Mouse (Mus musculus) stomach, embryonic 16.5 days (tissue): ENCODE measurements around the gene Bicc1. TPM values are rescaled to one million over a fixed set of nuclear protein-coding genes. Genes with fewer than 3 reads are reported as not detected.

Source experiments
- ATAC-seq: fragments of 200-750 bp; cut with Nextera tagmentation; 2 replicates; pipeline ENCODE4 v1.8.0; 2017; ENCODE audit warnings: moderate number of reproducible peaks, moderate TSS enrichment; ENCODE audit not compliant: insufficient read depth, low FRiP score
- H3K27ac ChIP-seq: fragments of 300-500 bp; sonication (generic); 2 replicates; pipeline ENCODE4 v1.5.1; 2014; ENCODE audit warnings: low read length
- H3K27me3 ChIP-seq: fragments of 300-500 bp; sonication (generic); 2 replicates; pipeline ENCODE4 v1.6.1; 2014; ENCODE audit warnings: low read length, control low read depth, mixed read lengths; ENCODE audit not compliant: control insufficient read depth, insufficient read depth
- H3K36me3 ChIP-seq: fragments of 300-500 bp; sonication (generic); 2 replicates; pipeline ENCODE4 v1.6.1; 2014; ENCODE audit warnings: low read length; ENCODE audit not compliant: control insufficient read depth, insufficient read depth
- H3K4me1 ChIP-seq: fragments of 300-500 bp; sonication (generic); 2 replicates; pipeline ENCODE4 v1.6.1; 2014; ENCODE audit warnings: low read length, control low read depth, mixed read lengths; ENCODE audit not compliant: control insufficient read depth, insufficient read depth
- H3K4me2 ChIP-seq: fragments of 300-500 bp; sonication (generic); 2 replicates; pipeline ENCODE4 v1.6.1; 2014; ENCODE audit warnings: low read depth, low read length, mixed read lengths
- H3K4me3 ChIP-seq: fragments of 300-500 bp; sonication (generic); replicated peaks from 2 replicates; pipeline ENCODE4 v1.5.1; 2014; ENCODE audit warnings: mild to moderate bottlenecking, low read length
- H3K9ac ChIP-seq: fragments of 300-500 bp; sonication (generic); 2 replicates; pipeline ENCODE4 v1.6.1; 2014; ENCODE audit warnings: low read length
- H3K9me3 ChIP-seq: fragments of 300-500 bp; sonication (generic); replicated peaks from 2 replicates; pipeline ENCODE4 v1.6.1; 2016; ENCODE audit warnings: low read length, control low read depth; ENCODE audit not compliant: control insufficient read depth
- WGBS: fragments of 180-500 bp; shearing (Covaris S2); extraction: QIAGEN DNeasy Blood & Tissue Kit; methylation state at CpG from one replicate; pipeline ENCODE4 v1.1.7; 2014; 5-methylcytosine and 5-hydroxymethylcytosine counted together
- polyA plus RNA-seq: library from polyadenylated mRNA; unstranded; fragments of >200 nt; fragmentation: Nextera tagmentation; extraction: Ambion mirVana; gene quantifications from 2 replicates; pipeline ENCODE4 v1.2.1, GENCODE M21; 2015

Gene Bicc1
- polyA plus RNA-seq, 1 experiment from 2014 or later: 22.1 TPM

DNA sequence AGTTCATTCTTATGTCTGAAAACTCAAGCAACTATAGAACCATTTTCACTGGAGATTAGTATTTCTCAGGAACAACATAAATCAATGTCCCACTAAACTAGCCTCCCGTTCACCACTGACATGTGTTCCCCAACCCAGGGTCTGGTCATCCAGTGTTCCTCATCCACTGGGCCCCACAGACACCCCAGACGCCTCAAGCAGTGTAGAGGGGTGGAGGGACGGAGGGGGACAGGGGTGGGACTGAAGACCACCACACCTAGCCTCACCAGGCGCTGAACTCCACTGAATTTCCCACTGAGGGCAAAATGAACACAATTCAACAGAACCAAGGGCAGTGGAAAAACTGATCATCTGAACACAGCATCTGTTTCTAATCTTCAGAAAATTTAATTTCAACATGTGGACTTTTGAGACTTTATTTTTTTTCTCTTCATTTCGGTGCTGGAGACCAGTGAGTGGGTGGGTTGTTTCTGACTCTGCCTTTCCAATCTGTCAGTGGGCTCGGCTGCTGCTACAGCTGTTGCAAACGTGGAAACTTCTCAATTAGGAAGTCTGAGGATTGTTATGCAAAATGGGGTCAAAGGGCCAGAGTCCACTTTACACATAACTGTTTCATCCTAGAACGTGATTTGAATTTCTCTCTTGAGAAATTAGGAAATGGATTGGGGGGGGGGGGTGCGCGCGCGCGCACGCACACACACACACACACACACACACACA, 21.2 kb downstream of the Bicc1 start:
- no peak for ATAC-seq
- no peak overlapping the region for H3K4me2 ChIP-seq
- no peaks in the 10 kb centered on the region for H3K36me3 ChIP-seq
- no peak overlapping the region for H3K27ac ChIP-seq
- WGBS: 78% methylated on average over 14 of the region's 14 CpGs
- no peak overlapping the region for H3K9ac ChIP-seq
- no peaks in the 10 kb centered on the region for H3K27me3 ChIP-seq
- no peak overlapping the region for H3K4me3 ChIP-seq
- H3K9me3 ChIP-seq: no peaks in the 10 kb centered on the region
- peaks cover 10% of the 10 kb centered on the region for H3K4me1 ChIP-seq

DNA sequence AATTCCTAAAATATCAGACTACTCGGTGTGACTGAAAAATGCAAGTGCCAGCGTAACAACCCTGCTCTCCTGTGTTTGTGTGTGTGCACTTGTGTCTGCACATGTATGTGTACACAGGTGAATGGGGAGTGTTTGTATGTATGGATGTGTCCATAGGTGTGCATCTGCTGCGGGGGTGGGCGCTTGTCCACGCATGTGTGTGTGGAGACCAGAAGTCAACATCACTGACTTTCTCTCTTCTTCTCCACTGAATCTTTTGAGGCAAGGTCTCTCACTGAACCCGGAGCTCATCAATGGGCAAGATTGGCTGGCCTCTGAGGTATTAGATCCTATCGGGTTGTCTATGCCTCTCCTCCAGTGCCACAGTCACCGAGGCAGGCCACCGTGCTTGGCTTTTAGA, 21.9 kb downstream of the Bicc1 start:
- H3K4me2 ChIP-seq: no peak overlapping the region
- H3K9me3 ChIP-seq: no peaks in the 10 kb centered on the region
- no peak overlapping the region for H3K27ac ChIP-seq
- no peak overlapping the region for H3K9ac ChIP-seq
- ATAC-seq: no peak
- WGBS: 94% methylated on average over 9 of the region's 9 CpGs
- no peaks in the 10 kb centered on the region for H3K36me3 ChIP-seq
- no peaks in the 10 kb centered on the region for H3K27me3 ChIP-seq
- no peak overlapping the region for H3K4me3 ChIP-seq
- peaks cover 10% of the 10 kb centered on the region for H3K4me1 ChIP-seq

DNA sequence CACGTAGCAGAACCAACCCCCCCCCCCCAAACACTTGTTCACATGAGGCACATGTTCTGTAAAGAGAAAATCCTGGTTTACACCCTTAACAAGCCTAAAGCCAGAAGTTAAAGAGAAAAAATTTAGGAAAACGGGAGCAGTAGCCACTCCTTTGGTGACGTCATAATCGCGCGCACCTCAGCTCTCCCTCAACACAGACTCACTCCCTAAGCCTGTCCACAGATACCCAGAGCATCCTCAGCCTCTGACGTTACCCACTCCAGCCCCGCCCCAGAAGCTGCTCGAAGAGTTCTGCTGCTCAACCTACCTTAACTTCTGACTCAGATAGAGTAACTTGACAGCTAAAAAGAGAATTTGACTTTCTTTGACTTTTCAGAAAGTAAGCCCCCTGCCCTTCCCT, 28.2 kb downstream of the Bicc1 start:
- no peaks in the 10 kb centered on the region for H3K9me3 ChIP-seq
- H3K4me3 ChIP-seq: no peak overlapping the region
- H3K36me3 ChIP-seq: no peaks in the 10 kb centered on the region
- H3K27ac ChIP-seq: no peak overlapping the region
- ATAC-seq: no peak
- H3K9ac ChIP-seq: no peak overlapping the region
- 74% methylated on average over 9 of the region's 9 CpGs for WGBS
- H3K4me2 ChIP-seq: no peak overlapping the region
- no peaks in the 10 kb centered on the region for H3K27me3 ChIP-seq
- peaks cover 10% of the 10 kb centered on the region for H3K4me1 ChIP-seq

DNA sequence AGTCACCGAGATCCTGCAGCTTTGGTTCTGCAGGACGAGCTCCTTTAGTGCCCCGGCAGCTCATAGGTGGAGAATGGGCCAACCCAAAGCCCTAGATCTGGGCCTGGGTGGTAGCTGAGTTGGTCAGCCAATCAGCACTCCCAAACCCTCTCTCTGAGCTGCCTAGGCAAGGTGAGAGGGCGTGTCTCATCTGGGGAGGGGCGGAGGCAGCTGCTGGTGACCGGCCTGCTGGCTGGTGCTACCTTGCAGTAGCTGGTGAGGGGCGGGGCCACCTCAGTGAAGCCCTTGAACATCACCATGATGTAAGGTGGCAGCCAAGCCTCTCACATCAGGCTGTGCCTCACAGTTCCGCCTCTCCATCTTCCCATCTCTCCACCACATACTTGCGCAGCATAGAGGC, 29.2 kb downstream of the Bicc1 start:
- H3K36me3 ChIP-seq: no peaks in the 10 kb centered on the region
- WGBS: 59% methylated on average over 9 of the region's 9 CpGs
- no peaks in the 10 kb centered on the region for H3K9me3 ChIP-seq
- ATAC-seq: peak; percentile 33; the same call in 1 of the 2 replicates
- no peak overlapping the region for H3K9ac ChIP-seq
- H3K27ac ChIP-seq: no peak overlapping the region
- no peaks in the 10 kb centered on the region for H3K27me3 ChIP-seq
- no peak overlapping the region for H3K4me2 ChIP-seq
- peaks cover 3% of the 10 kb centered on the region; the same call in 1 of the 2 replicates for H3K4me1 ChIP-seq
- H3K4me3 ChIP-seq: no peak overlapping the region

DNA sequence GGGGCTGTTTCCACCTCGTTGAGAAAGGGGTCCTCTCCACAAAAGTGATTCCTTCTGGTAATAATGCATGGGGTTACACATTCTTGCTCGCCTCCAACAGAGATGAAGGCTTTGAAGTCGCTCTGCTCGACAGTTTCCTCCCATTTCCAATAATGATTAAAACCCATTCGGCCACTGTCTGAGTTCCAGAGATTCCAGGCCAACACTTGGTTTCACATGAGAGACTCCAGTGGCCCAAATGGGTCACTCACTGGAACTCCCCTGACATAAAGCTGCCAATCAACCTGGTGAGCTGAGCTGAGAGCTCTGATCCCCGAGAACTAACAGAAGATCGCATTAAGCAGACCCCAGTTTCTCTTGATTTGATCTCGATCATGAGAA, 31.6 kb downstream of the Bicc1 start:
- ATAC-seq: no peak
- Histone ChIP-seq H3K9ac (no peak overlapping the region), H3K27ac (no peak overlapping the region), H3K4me3 (no peak overlapping the region), H3K36me3 (no peaks in the 10 kb centered on the region), H3K27me3 (no peaks in the 10 kb centered on the region), H3K4me1 (peaks cover 3% of the 10 kb centered on the region; the same call in 1 of the 2 replicates), H3K4me2 (no peak overlapping the region), H3K9me3 (no peaks in the 10 kb centered on the region)
- WGBS: 49% methylated on average over 8 of the region's 8 CpGs

DNA sequence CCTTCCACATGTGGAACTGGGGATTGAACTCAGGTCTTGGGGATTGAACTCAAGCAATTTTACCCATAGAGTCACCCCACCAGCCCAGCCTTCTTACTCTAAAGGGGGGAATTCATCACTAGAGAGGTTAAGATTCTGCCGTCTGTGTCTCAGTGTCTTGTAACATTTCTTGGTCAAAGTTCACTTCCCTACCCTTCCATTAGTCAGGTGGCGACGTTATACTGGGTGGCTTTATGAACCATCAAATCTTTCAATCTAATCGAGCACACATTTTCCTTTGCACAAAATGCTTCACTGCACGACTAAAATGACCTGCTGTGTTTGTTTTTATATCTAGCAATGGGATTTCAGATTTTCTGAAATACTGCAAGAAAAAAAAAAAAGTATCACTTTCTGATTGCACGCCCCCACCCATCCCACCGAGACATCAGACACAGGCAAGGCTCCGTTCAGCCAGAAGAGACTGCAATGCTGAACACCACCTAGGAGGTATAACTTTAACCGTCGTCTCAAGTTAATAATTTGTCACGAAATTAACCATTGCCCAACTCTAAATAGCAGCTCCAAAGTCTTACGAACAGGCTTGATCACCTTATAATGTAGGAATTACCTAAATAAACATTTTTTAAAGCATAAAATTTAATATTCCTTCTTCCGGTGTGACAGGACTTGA, 32.1 kb downstream of the Bicc1 start:
- 62% methylated on average over 13 of the region's 13 CpGs for WGBS
- no peak overlapping the region for H3K4me3 ChIP-seq
- no peaks in the 10 kb centered on the region for H3K9me3 ChIP-seq
- no peak overlapping the region for H3K27ac ChIP-seq
- no peaks in the 10 kb centered on the region for H3K36me3 ChIP-seq
- no peak overlapping the region for H3K9ac ChIP-seq
- H3K4me1 ChIP-seq: peaks cover 3% of the 10 kb centered on the region; the same call in 1 of the 2 replicates
- no peak overlapping the region for H3K4me2 ChIP-seq
- ATAC-seq: no peak
- no peaks in the 10 kb centered on the region for H3K27me3 ChIP-seq

DNA sequence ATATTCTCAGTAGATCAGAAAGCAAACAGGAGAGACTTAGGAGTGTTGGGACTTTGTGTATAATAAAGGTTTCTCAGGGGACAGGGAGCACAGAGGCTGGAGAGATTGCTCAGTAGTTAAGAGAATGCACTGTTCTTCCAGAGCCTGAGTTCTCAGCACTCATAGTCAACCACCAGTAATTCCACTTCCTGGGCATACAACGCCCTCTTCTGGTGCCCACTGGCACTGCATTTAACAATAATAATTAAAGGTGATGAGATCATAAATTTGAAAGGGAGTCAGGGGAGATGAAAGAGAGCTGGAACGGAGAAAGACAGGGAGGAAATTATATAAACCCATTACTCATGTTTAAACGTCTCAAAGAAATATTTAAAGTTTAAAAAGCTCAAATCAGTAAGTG, 35.5 kb downstream of the Bicc1 start:
- no peaks in the 10 kb centered on the region for H3K36me3 ChIP-seq
- no peaks in the 10 kb centered on the region for H3K9me3 ChIP-seq
- no peak for ATAC-seq
- no peak overlapping the region for H3K27ac ChIP-seq
- H3K4me2 ChIP-seq: no peak overlapping the region
- 34% methylated on average over 3 of the region's 3 CpGs for WGBS
- H3K4me1 ChIP-seq: peaks cover 14% of the 10 kb centered on the region; the same call in 1 of the 2 replicates
- H3K9ac ChIP-seq: no peak overlapping the region
- no peaks in the 10 kb centered on the region for H3K27me3 ChIP-seq
- H3K4me3 ChIP-seq: no peak overlapping the region

DNA sequence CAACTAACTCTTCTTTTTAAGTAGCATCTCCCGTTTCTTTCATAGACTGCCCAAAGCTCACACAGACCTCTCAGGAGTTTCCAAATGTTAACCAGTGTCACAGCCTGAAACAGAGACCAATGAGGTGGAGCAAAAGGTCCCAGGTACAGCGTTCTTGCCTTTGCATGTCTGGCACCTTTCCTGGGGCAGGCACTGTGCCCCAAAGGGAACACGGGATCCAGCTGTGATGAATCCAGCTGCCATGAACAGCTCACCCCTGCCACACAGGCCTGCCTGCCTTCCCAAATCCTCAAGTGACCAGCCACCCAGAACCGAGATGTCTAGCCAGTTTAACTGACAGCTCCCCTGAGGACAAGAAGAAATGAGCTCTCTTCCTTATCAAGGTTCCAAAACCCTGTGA, 36.1 kb downstream of the Bicc1 start:
- 56% methylated on average over 4 of the region's 4 CpGs for WGBS
- no peak overlapping the region for H3K4me2 ChIP-seq
- peaks cover 19% of the 10 kb centered on the region; the same call in 1 of the 2 replicates for H3K4me1 ChIP-seq
- H3K4me3 ChIP-seq: no peak overlapping the region
- H3K27me3 ChIP-seq: no peaks in the 10 kb centered on the region
- H3K36me3 ChIP-seq: no peaks in the 10 kb centered on the region
- H3K9me3 ChIP-seq: no peaks in the 10 kb centered on the region
- no peak overlapping the region for H3K9ac ChIP-seq
- ATAC-seq: no peak
- no peak overlapping the region for H3K27ac ChIP-seq

DNA sequence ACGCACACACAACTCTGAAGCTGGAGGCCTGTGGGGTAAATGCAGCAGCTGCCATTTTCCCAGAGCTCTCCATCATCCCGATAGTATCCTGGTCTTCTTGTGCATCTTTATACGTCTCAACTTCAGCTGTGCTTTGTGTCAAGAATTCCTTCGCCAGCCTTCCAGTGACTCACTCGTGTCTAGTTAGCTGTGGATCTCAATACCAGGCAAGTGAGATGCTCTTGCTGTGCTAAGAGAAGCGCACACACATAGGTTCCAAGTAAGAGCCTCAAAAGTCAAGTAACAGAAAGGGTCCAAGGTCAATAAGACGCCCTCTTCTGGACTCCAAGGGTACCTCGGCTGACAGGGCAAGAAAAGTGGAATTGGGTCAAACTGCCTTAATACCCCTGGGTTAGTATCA, 37.0 kb downstream of the Bicc1 start:
- Histone ChIP-seq H3K4me3 (no peak overlapping the region), H3K9me3 (no peaks in the 10 kb centered on the region), H3K27ac (no peak overlapping the region), H3K9ac (no peak overlapping the region), H3K27me3 (no peaks in the 10 kb centered on the region), H3K4me1 (peaks cover 19% of the 10 kb centered on the region; the same call in 1 of the 2 replicates), H3K36me3 (no peaks in the 10 kb centered on the region), H3K4me2 (no peak overlapping the region)
- ATAC-seq: no peak
- 80% methylated on average over 8 of the region's 8 CpGs for WGBS
